Mouse (Mus musculus): Measurements from ENCODE around the gene Gabbr2.

DNA sequence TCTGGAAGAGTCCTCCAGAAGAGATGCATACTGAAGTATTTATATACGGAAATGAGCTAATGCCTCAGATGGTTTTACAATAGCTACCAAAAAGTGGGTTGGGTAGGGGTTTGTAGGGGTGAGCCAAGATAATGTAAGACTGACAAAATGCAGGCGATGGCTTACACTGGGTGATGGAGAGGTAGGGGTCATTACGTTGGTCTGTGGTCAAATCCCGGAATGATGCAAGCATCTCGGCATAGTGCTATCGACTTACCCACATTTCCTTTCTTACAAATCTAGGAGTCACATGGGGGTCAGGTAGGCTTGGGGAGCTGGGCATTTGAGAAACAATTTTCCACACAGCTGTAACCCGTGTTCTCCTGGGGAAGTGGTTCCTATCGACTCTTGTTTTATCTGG, 242.7 kb downstream of the Gabbr2 start:
- TF ChIP-seq POLR2A (IDR thresholded peaks at IDR 0.05; ENCODE audit: control insufficient read depth, low read depth, low read length): no peak
- TF ChIP-seq CTCF (IDR thresholded peaks at IDR 0.05; ENCODE audit: control insufficient read depth, insufficient read depth, insufficient replicate concordance, low read depth, low read length): no peak

Measured in testis, adult 2 months (tissue).